Mouse (Mus musculus) MEL (cell line): ENCODE data around the gene Retreg1. TPM values are rescaled to one million over a fixed set of nuclear protein-coding genes. Genes with fewer than 3 reads are reported as not detected.
A peak's percentile ranks its signal among the peaks of the same experiment; 100 is the strongest.

ENCODE experiments used
- DNase-seq: peaks from one replicate; pipeline ENCODE4 v3.0.0; 2011; ENCODE audit warnings: low read depth, low spot score
- H3K27ac ChIP-seq: 2 replicates; pipeline ENCODE4 v1.5.1; 2012; ENCODE audit warnings: low read depth, mild to moderate bottlenecking, control low read depth, low read length, moderate library complexity; ENCODE audit not compliant: control insufficient read depth
- H3K27me3 ChIP-seq, 2 experiments: fragments of 150-350 bp in 1 of 2; sonication (generic) in 1 of 2; 2 replicates each; pipeline ENCODE4 v1.6.1; 2012; ENCODE audit warnings: low read length in 2 of 2, mild to moderate bottlenecking in 2 of 2, improper control_type of control experiment in 1 of 2, moderate library complexity in 1 of 2; ENCODE audit not compliant: insufficient read depth in 2 of 2, control insufficient read depth in 1 of 2
- H3K36me3 ChIP-seq, 2 experiments: 2 replicates each; pipeline ENCODE4 v1.6.1; 2012 to 2014; ENCODE audit warnings: low read length in 2 of 2, improper control_type of control experiment in 1 of 2, inconsistent platforms in 1 of 2, mild to moderate bottlenecking in 1 of 2; ENCODE audit not compliant: insufficient read depth in 2 of 2, control insufficient read depth in 1 of 2
- H3K4me1 ChIP-seq, 2 experiments: fragments of 150-350 bp in 1 of 2; sonication (generic) in 1 of 2; 2 replicates each; pipeline ENCODE4 v1.6.1; 2012; ENCODE audit warnings: low read length in 2 of 2, improper control_type of control experiment in 1 of 2, mild to moderate bottlenecking in 1 of 2; ENCODE audit not compliant: insufficient read depth in 2 of 2, control insufficient read depth in 1 of 2
- H3K4me3 ChIP-seq, 2 experiments: fragments of 150-350 bp in 1 of 2; sonication (generic) in 1 of 2; 2 replicates each; pipeline ENCODE4 v1.5.1; 2012; ENCODE audit warnings: low read depth in 2 of 2, low read length in 2 of 2, mild to moderate bottlenecking in 2 of 2, moderate library complexity in 2 of 2, control low read depth in 1 of 2, improper control_type of control experiment in 1 of 2; ENCODE audit not compliant: control insufficient read depth in 1 of 2, insufficient read depth in 1 of 2
- H3K79me2 ChIP-seq: 2 replicates; pipeline ENCODE4 v1.6.1; 2012; ENCODE audit warnings: mild to moderate bottlenecking, low read length, moderate library complexity; ENCODE audit not compliant: control insufficient read depth, poor library complexity, insufficient read depth
- H3K9ac ChIP-seq: 2 replicates; pipeline ENCODE4 v1.6.1; 2012; ENCODE audit warnings: low read depth, mild to moderate bottlenecking, control low read depth, low read length, moderate library complexity; ENCODE audit not compliant: control insufficient read depth, poor library complexity, severe bottlenecking
- H3K9me3 ChIP-seq: fragments of 150-350 bp; sonication (generic); replicated peaks from 2 replicates; pipeline ENCODE4 v1.6.1; 2012; ENCODE audit warnings: mild to moderate bottlenecking, low read length, improper control_type of control experiment, moderate library complexity; ENCODE audit not compliant: insufficient read depth
- BHLHE40 ChIP-seq: IDR thresholded peaks from 2 replicates; pipeline ENCODE4 v1.6.1; 2012; ENCODE audit warnings: low read depth, mild to moderate bottlenecking, inconsistent platforms, low read length, improper control_type of control experiment, borderline replicate concordance
- ELF1 ChIP-seq: IDR thresholded peaks from 2 replicates; pipeline ENCODE4 v1.6.1; 2014; ENCODE audit warnings: low read depth, mild to moderate bottlenecking, inconsistent platforms, low read length, improper control_type of control experiment, moderate library complexity
- EP300 ChIP-seq, 2 experiments: IDR thresholded peaks; 2 replicates each; pipeline ENCODE4 v1.6.1; 2011; ENCODE audit warnings: improper control_type of control experiment in 2 of 2, low read length in 2 of 2, low read depth in 1 of 2, mild to moderate bottlenecking in 1 of 2
- GABPA ChIP-seq: IDR thresholded peaks from 2 replicates; pipeline ENCODE4 v1.6.1; 2012; ENCODE audit warnings: low read depth, mild to moderate bottlenecking, inconsistent platforms, low read length, improper control_type of control experiment, moderate library complexity
- GATA1 ChIP-seq: IDR thresholded peaks from 2 replicates; pipeline ENCODE4 v1.6.1; 2011; ENCODE audit warnings: low read depth, low read length, improper control_type of control experiment
- HCFC1 ChIP-seq: IDR thresholded peaks from 2 replicates; pipeline ENCODE4 v1.6.1; 2012; ENCODE audit warnings: low read depth, mild to moderate bottlenecking, inconsistent platforms, low read length, improper control_type of control experiment, moderate library complexity
- KAT2A ChIP-seq: conservative IDR thresholded peaks from 2 replicates; pipeline ENCODE4 v1.6.1; 2012; ENCODE audit warnings: low read depth, low read length, improper control_type of control experiment, inconsistent platforms
- MAX ChIP-seq: IDR thresholded peaks from 2 replicates; pipeline ENCODE4 v1.6.1; 2011; ENCODE audit warnings: low read length, improper control_type of control experiment
- MAZ ChIP-seq: IDR thresholded peaks from 2 replicates; pipeline ENCODE4 v1.6.1; 2012; ENCODE audit warnings: low read depth, mild to moderate bottlenecking, inconsistent platforms, low read length, improper control_type of control experiment
- MEF2A ChIP-seq: IDR thresholded peaks from 2 replicates; pipeline ENCODE4 v1.6.1; 2014; ENCODE audit warnings: low read depth, mild to moderate bottlenecking, inconsistent platforms, low read length, improper control_type of control experiment; ENCODE audit not compliant: poor library complexity, insufficient replicate concordance, severe bottlenecking; ENCODE audit errors: extremely low read depth
- MXI1 ChIP-seq: IDR thresholded peaks from 2 replicates; pipeline ENCODE4 v1.6.1; 2011; ENCODE audit warnings: mild to moderate bottlenecking, low read depth, low read length, improper control_type of control experiment
- MYB ChIP-seq: IDR thresholded peaks from 2 replicates; pipeline ENCODE4 v1.6.1; 2011; ENCODE audit warnings: mild to moderate bottlenecking, low read depth, low read length, improper control_type of control experiment
- POLR2A ChIP-seq, 2 experiments: IDR thresholded peaks; 2 replicates each; pipeline ENCODE4 v1.6.1; 2011 to 2012; ENCODE audit warnings: low read length in 2 of 2, mild to moderate bottlenecking in 2 of 2, control low read depth in 1 of 2, improper control_type of control experiment in 1 of 2, low read depth in 1 of 2, moderate library complexity in 1 of 2; ENCODE audit not compliant: control insufficient read depth in 1 of 2, insufficient read depth in 1 of 2, poor library complexity in 1 of 2
- POLR2AphosphoS2 ChIP-seq: IDR thresholded peaks from 2 replicates; pipeline ENCODE4 v1.6.1; 2011; ENCODE audit warnings: low read length, improper control_type of control experiment
- RAD21 ChIP-seq: IDR thresholded peaks from 2 replicates; pipeline ENCODE4 v1.6.1; 2011; ENCODE audit warnings: mild to moderate bottlenecking, low read depth, low read length, improper control_type of control experiment
- RCOR1 ChIP-seq: IDR thresholded peaks from 2 replicates; pipeline ENCODE4 v1.6.1; 2012; ENCODE audit warnings: low read depth, mild to moderate bottlenecking, inconsistent platforms, low read length, improper control_type of control experiment
- SMC3 ChIP-seq: IDR thresholded peaks from 2 replicates; pipeline ENCODE4 v1.6.1; 2011; ENCODE audit warnings: low read depth, low read length, improper control_type of control experiment
- TBP ChIP-seq: IDR thresholded peaks from 2 replicates; pipeline ENCODE4 v1.8.0; 2011; ENCODE audit warnings: low read depth, low read length, improper control_type of control experiment
- ZC3H11A ChIP-seq: IDR thresholded peaks from 2 replicates; pipeline ENCODE4 v1.6.1; 2012; ENCODE audit warnings: low read depth, mild to moderate bottlenecking, inconsistent platforms, low read length, improper control_type of control experiment
- ZKSCAN1 ChIP-seq: IDR thresholded peaks from 2 replicates; pipeline ENCODE4 v1.6.1; 2012; ENCODE audit warnings: low read depth, mild to moderate bottlenecking, inconsistent platforms, low read length, improper control_type of control experiment, moderate library complexity
- ZMIZ1 ChIP-seq: IDR thresholded peaks from 2 replicates; pipeline ENCODE4 v1.6.1; 2012; ENCODE audit warnings: low read depth, mild to moderate bottlenecking, inconsistent platforms, low read length, improper control_type of control experiment, moderate library complexity
- polyA plus RNA-seq, 2 experiments: library from polyadenylated mRNA; stranded (reverse) in 1 of 2; unstranded in 1 of 2; fragments of >175 nt in 1 of 2; fragments of >200 nt in 1 of 2; gene quantifications; 2 replicates each; pipeline versions ENCODE4 v1.2.1 to v1.2.4; 2012; ENCODE audit warnings: low replicate concordance in 2 of 2, low read depth in 1 of 2; ENCODE audit not compliant: insufficient read length in 2 of 2, insufficient read depth in 1 of 2, missing spikeins in 1 of 2
- total RNA-seq: library from RNA; depleted of rRNA; stranded (reverse); fragments of 300-350 nt; gene quantifications from 2 replicates; pipeline ENCODE4 v1.2.3, GENCODE M21; 2012

The Retreg1 gene
- total and polyA plus RNA-seq, 3 experiments, result 3.1 to 7.6 TPM; not detected in 1

GRCm38 (mm10) chr15:25950584-25950983, 107.6 kb downstream of the Retreg1 start:
- Histone ChIP-seq H3K9ac (peak overlapping the region; percentile 49), H3K79me2 (no peaks in the 10 kb centered on the region), H3K4me3 (peak overlapping the region; percentile 40 to 43; a peak in 3 of 4 replicates), H3K27ac (peak overlapping the region; percentile 23; the same call in 1 of the 2 replicates), H3K36me3 (no peaks in the 10 kb centered on the region; a peak in 1 of 4 replicates), H3K9me3 (no peaks in the 10 kb centered on the region)
- peak; percentile 65 for DNase-seq
- TF ChIP-seq MXI1 (no peak), ZC3H11A (no peak), ELF1 (no peak), KAT2A (no peak), ZKSCAN1 (no peak), GATA1 (no peak), HCFC1 (no peak)
- TF ChIP-seq, all 39 proteins: peak for 0
- 0 out of 4 replicates have a peak, but pooled peaks cover 0 to 5% of the 10 kb centered on the region in 2 experiments for H3K4me1 ChIP-seq
- no peaks in the 10 kb centered on the region for H3K27me3 ChIP-seq

DNA sequence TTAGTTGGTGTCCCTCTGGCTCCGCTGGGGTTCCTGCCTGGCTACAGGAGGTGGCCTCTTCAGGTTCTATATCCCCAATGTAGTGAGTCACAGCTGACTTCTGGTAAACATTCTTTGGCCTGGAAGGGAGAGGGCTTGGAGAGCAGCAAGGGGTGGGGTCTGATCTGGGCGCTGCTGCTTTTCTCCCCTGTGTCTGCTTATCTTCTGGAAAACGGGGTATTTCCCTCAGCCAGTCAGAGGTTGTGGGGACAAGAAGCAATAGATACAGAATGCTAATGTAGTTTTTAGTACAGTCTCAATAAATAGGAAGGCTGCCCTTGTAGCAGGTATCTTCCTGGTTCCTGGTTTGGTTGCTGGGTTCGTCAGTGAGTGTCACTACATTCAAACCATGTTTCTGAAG, 108.1 kb downstream of the Retreg1 start:
- DNase-seq, result peak; percentile 18
- H3K4me3 ChIP-seq, result peak overlapping the region; percentile 40 to 43; a peak in 3 of 4 replicates
- no peaks in the 10 kb centered on the region for H3K9me3 ChIP-seq
- H3K27ac ChIP-seq, result peak overlapping the region; percentile 23; the same call in 1 of the 2 replicates
- peak overlapping the region; percentile 49 for H3K9ac ChIP-seq
- 0 out of 4 replicates have a peak, but pooled peaks cover 0 to 5% of the 10 kb centered on the region in 2 experiments for H3K4me1 ChIP-seq
- no peaks in the 10 kb centered on the region for H3K27me3 ChIP-seq
- no peaks in the 10 kb centered on the region for H3K79me2 ChIP-seq
- H3K36me3 ChIP-seq, result no peaks in the 10 kb centered on the region; a peak in 1 of 4 replicates
- TF ChIP-seq MAZ, result no peak
- TF ChIP-seq GABPA, result no peak
- TF ChIP-seq RAD21, result no peak
- no peak for TF ChIP-seq MYB
- no peak for TF ChIP-seq ZMIZ1
- TF ChIP-seq EP300 (IDR thresholded peaks at IDR 0.05; ENCODE audit: low read depth in 1 of 2, low read length in 2 of 2), result no peak
- TF ChIP-seq POLR2A (IDR thresholded peaks at IDR 0.05; ENCODE audit: control insufficient read depth in 1 of 2, insufficient read depth in 1 of 2, low read depth in 1 of 2, low read length in 2 of 2, poor library complexity in 1 of 2), result no peak
- no peak for TF ChIP-seq TBP
- no peak for TF ChIP-seq BHLHE40
- TF ChIP-seq RCOR1, result no peak
- no peak for TF ChIP-seq HCFC1
- TF ChIP-seq SMC3, result no peak
- no peak for TF ChIP-seq MAX
- no peak for TF ChIP-seq ELF1
- no peak for TF ChIP-seq MEF2A
- TF ChIP-seq ZC3H11A, result no peak
- no peak for TF ChIP-seq POLR2AphosphoS2
